Mouse (Mus musculus): ENCODE results near the gene Sectm1a. TPM values are rescaled to one million over a fixed set of nuclear protein-coding genes. Genes with fewer than 3 reads are reported as not detected.

The Sectm1a gene
- not detected in 2 replicates for total RNA-seq (2023)

GRCm38 (mm10) chr11:121081120-121081519 is at the start of gene Sectm1a:
Sectm1a (minus strand) TSS chr11:121081220.

GRCm38 (mm10) chr11:121118577-121118976 is 37.6 kb upstream of the Sectm1a start, which contains the start of gene Tex19.2:
Tex19.2 (minus strand) TSS chr11:121118677.

GRCm38 (mm10) chr11:121063379-121063778 is 17.6 kb downstream of the Sectm1a start, which contains the start of gene Sectm1b:
Sectm1b (minus strand) TSS chr11:121063569.

GRCm38 (mm10) chr11:121039302-121039701 is 41.7 kb downstream of the Sectm1a start, which contains the start of gene Cd7:
Cd7 (minus strand) TSS chr11:121039418.

Other genes starting within 250 kb of the Sectm1a start
- gene Ccdc57, start 148.3 kb downstream of the Sectm1a start, total RNA-seq (2023): 3.4 and 4.2 TPM in 2 replicates
- gene Slc16a3, start 132.7 kb downstream of the Sectm1a start, total RNA-seq (2023): 470 and 646 TPM in 2 replicates
- 144 and 149 TPM in 2 replicates for gene Csnk1d, start 89.9 kb downstream of the Sectm1a start, total RNA-seq (2023)
- gene Cd7, start 41.8 kb downstream of the Sectm1a start, total RNA-seq (2023): 1.8 and 2.3 TPM in 2 replicates
- gene Sectm1b, start 17.7 kb downstream of the Sectm1a start, total RNA-seq (2023): not detected in 2 replicates
- gene Tex19.2, start 37.5 kb upstream of the Sectm1a start, total RNA-seq (2023): not detected in 2 replicates
- gene Tex19.1, start 64.9 kb upstream of the Sectm1a start, total RNA-seq (2023): not detected in 2 replicates
- gene Uts2r, start 79.1 kb upstream of the Sectm1a start, total RNA-seq (2023): not detected in 2 replicates
- 3.1 and 4.5 TPM in 2 replicates for gene Hexdc, start 123.2 kb upstream of the Sectm1a start, total RNA-seq (2023)
- gene Ogfod3, start 123.5 kb upstream of the Sectm1a start, total RNA-seq (2023): 2.1 and 3.6 TPM in 2 replicates
- gene Cybc1, start 148.1 kb upstream of the Sectm1a start, total RNA-seq (2023): 55.4 and 64.7 TPM in 2 replicates
- gene Narf, start 156.0 kb upstream of the Sectm1a start, total RNA-seq (2023): 40.1 and 41.0 TPM in 2 replicates
- gene Foxk2, start 178.8 kb upstream of the Sectm1a start, total RNA-seq (2023): 14.2 TPM in 2 replicates

Measured in neutrophil, adult 65 days (primary cell).